Mouse (Mus musculus) adrenal gland, adult (tissue): ENCODE data around the gene Slc25a12.

Source experiments
- DNase-seq, 2 experiments: peaks; one replicate each; pipeline ENCODE4 v3.0.0; 2022 to 2023; ENCODE audit warnings: low spot score in 1 of 2; ENCODE audit not compliant: inconsistent age in 2 of 2

The Slc25a12 gene

DNA sequence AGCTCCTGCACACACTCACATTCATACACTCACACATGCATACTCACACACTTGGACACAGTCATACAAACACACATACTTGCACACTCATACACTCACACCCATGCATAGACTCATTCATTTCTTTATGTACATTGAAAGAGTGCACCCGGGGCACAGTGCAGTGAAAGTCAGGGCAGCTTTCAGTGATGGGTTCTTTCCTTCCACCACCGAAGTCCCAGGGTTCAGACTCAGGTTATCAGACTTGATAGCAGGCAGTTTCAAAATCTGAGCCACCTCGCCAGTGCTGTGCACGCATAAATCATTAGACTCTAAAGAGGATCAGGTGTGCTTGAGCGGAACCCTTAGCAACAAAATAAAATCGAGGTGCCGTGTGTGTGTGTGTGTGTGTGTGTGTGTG is 17.4 kb downstream of the Slc25a12 start:
- DNase-seq, result peak in 1 of 2 experiments; percentile 58

DNA sequence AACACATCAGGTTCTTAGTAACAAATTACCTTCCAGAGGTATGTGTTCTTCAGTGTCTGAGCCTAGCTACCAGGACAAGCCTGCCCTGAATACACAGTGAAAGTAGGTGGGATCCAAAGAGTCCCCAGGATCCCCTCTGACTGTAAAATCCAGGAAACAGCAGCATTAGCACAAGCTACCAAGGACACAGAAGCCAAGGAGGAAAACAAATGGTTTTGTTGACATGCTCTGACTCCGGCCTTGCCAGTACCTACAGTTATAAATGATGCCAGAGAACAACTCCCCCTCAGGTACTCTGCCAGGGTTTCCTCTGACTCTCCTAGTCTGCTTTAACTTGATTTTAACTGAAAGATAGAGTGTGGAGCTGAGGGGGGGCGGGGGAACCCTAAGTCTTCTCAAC is 18.0 kb downstream of the Slc25a12 start:
- DNase-seq, result peak in 1 of 2 experiments; percentile 79

DNA sequence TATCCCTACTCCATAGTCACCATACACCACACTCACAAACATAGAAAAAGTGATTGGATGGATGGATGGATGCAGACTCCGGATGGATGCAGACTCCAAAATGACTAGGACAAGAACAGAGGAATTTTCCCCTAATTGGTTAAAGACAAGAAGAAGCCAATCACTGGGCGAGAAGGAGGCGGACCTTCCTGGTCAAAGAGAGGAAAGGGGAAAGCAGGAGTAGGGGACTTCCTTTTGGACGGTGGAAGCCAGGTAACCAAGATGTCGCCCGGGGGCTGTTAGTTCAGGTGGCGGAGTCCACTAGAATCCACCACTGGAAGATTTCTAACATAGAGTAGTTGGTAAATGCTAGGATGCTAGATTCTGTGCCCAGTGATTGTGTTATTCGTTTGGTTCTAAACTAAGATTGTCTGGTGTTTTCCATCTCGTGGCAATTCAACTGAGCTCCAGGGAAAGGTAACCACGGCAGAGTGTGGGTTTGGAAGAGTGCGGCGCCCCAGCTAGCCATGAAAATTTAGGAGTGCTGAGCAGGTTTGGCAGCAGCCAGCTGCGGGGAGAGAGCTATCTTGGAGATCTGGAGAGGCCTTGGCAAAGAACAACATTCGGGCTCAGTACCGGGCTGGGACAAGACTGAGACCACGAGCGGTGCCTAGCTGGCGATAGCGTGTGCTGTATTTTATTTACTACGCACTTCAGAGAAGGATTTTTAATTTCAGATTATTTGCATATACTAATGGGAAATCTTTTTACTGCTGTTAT is 19.6 kb downstream of the Slc25a12 start:
- peak in 1 of 2 experiments; percentile 24 for DNase-seq

DNA sequence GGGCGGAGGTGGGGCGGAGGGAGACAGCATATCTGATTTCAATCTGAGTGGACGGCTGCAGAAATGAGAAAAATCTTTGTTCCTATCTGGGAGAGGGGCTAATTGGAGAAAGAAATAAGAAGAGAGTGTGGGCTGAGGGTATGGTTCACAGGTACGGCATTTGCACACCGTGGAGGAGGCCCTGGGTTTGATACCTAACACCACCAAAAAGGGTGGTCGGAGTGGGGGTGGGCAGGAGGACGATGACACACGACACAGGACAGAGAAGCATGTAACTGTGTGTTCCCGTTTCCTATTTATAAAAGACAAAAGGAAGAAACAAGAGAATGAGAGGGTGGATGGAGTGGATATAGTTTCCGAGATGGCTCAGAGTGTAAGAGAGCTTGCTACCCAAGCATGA is 20.4 kb downstream of the Slc25a12 start:
- DNase-seq, result no peak

DNA sequence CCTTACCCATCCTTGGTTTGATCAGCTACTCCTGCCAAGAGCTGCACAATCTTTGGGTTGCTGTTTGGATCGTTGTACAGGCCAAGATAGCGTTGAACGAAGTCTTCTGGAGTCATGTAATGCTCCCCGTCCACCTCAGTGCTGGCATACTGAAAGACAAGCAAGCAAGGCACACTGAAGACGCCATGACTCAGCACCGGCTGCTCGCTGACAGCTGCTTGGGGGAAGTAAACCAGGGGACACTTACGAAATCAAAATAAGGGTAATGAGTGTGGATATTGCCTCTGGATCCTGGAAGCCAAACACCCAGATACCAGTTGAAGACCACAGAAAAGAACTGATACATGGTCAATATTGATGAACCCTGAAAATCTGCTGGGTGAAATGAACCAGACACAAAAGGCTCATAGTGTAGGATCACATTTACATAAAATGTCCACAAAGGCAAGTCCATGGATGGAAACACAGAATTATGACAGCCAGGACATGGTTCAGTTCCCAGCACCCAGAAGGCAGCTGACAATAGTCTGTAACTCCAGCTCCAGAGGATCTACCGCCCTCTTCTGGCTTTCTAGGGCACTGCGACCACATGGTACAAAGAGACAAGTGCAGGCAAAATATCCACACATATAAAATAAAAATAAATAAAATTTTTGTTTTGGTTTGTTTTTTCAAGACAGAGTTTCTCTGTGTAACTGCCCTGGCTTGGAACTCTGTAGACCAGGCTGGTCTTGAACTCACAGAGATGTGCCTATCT is 23.5 kb downstream of the Slc25a12 start:
- no peak for DNase-seq

DNA sequence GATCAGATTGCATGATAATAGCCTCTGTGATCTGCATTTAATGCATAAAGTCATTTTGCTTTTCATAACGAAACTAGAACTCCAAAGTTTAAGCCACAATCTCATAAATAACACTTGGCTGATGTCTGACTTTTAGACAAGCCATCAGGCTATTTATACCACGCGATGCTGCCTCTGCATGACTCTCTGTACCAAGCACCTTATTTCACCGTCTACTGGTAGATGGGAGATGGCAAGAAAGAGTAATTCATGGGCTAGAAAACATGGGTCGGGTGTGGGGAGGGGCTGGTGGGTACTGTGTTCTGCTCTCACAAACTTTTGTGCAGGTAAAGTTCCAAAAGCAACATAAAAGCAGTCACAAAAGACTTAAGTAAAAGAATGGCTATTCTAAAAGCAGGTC is 27.4 kb downstream of the Slc25a12 start:
- no peak for DNase-seq

DNA sequence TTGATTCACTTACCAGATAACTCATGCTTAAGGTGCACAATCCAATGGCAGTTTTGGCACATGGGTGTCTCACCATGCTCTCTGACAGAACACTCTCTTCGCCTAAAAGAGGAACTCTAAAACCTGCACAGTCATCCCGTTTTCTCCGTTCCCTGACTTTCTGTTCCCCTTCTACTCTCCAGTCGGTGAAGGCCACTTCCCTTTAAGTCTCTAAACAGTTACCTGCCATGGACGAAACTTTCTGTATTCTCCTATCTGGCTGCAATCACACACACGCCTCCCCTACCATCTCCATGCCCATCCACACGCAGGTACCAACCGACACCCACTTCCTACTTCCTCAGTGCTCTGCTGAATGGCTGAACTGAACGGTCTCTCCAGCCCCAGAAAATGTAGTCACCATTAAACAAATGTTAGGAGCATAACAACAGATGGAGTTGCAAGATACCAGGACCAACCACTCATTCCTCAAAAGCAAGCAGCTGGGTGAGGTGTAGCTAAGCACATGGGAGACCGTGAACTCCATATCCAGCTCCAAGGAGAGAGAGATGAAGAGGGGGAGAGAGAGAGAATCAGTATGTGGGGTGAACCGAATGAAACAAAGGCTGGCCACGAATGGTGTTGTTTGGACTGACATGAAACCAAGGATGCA is 29.3 kb downstream of the Slc25a12 start:
- DNase-seq, result no peak

DNA sequence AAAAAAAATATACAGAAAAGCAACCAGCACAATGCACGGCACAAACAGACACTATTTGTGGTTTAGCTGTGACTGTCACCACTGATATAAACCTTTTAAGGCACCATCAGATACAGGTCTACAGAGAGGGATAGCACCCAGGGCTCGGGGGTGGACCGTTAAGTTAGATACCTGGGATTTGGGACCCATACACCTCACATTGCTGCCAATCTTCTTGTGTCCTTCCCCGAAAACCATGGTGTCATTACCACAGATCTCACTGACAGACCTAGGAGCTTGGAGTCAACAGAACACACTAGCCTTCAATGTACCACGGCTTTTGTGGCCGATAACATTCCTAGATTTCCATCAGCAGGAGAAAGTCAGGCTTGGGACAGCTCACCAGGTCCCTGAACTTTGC is 30.9 kb downstream of the Slc25a12 start:
- DNase-seq, result peak in 1 of 2 experiments; percentile 51

DNA sequence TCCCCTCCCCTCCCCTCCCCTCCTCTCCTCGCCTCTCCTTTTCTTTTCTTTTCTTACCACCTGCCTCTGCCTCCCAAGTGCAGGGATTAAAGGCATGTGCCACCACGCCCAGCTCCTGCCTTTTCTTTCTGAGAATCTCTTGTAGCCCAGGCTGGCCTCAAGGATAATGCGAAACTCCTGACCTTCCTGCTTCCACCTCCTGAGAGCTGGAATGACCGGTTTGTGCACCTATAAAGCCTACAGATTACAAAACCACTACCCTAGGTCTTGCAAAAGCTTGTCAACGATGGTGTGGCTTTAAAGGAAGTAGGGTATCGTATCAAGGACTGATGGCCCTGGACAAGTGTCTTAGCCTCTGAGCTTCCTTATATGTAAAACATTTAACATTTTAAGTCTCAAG is 31.3 kb downstream of the Slc25a12 start:
- DNase-seq, result no peak

DNA sequence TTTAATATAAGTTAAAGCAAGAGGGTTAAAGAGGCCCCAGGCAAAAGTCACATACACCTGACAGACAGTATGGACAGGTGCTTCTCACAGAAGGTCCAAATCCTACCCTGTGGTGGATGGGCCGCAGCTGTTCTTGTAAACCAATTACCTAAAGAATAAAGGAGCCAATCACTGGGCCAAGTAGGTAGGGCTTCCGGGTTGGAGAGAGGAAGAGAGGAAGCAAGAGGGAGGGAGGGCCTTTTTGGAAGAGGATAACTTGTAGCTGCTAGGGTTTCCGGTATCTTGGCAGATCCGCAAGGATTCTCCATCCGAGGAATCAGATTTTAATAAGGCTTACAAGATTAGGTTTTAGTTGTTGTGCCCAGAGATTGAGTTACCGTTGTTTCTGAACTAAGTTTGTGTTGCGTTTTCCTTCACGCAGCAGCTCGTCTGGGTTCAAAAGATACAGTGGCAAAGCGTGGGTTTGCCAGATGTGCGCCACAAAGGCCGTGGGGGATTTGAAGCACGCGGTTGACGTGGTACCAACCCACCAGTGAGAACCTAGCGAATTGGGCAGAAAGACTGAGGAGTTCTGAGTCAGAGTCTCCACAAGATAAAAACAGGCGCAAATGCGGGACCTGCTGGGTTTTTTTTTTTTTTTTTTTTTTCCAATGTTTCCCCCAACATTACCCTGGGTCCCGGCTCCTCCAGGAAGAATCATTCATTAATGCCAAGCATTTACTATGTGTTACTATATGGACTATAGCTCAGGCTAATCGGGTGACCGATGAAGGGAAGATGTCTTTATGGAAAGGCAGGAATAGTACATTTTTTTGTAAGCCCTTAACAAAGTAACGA is 33.3 kb downstream of the Slc25a12 start:
- no peak for DNase-seq

DNA sequence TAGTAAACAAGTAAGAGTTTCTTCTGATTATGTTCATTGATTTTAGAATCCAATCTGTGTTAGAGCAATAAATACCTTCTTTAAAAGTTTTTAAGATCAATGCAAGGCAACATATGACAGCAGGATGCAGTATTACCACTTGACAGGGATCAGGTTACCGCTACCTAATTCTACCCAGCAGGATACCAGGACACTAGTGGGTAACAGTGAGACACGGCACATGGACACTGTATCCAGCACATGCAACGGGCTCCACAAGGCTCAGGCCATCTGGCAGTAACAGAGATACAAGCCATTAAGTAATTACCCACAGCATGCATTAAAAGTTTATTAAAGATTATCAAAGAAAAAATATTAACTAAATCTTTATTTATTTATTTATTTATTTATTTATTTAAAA is 37.8 kb downstream of the Slc25a12 start:
- no peak for DNase-seq

DNA sequence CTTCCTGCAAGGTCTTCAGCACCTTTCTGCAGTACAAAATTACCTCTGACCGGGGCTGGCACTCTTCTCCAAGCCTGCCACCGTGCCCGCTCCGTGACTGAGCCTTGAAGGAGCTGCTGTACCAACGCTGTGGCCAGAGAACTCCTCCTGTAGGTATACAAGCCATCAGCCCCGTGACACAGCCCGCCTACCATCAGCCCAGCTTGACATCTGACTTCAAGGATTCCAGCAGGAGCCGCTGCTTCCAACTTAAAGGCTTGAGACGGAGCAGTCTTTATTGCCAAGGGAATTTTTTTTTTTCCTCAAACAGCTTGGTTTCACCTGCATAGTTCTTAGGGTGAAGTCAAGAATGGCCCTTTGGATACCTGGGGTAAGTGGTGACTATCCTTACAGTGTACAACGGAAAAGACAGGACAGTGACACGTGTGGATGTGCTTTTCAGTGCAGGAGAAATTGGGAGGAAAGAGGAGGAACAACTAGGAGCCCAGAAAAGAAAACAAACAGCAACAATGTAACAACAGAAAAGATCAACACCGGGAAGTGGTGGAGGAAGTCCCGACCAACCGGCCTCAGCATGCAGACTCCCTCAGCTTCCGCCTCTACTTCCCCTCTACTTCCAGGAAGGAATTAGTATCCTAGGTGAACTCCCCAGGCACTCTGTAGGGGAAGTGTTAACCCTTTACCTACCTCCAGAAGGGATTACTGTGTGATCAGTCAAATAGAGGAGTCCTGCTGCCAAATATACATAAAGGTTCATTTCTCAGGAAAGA is 39.0 kb downstream of the Slc25a12 start:
- DNase-seq, result no peak

DNA sequence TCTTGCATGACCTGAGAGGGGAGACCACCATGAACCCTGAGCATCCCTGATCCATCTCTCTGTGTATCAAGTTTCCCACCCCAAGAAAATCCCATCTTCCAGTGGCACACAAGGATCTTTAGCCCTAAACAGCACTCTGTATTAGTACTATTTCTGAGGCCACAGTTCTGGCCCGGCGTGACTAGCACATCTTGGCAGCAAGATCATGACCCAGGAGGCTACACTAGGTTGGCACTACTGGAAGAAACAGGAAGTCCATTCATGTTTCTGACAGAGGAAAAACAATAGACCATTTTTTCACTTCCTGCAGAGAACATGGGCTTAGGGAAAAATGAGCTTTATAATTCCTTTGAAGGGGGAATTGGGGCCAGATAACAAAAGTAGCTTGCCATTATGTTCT is 39.8 kb downstream of the Slc25a12 start:
- no peak for DNase-seq

DNA sequence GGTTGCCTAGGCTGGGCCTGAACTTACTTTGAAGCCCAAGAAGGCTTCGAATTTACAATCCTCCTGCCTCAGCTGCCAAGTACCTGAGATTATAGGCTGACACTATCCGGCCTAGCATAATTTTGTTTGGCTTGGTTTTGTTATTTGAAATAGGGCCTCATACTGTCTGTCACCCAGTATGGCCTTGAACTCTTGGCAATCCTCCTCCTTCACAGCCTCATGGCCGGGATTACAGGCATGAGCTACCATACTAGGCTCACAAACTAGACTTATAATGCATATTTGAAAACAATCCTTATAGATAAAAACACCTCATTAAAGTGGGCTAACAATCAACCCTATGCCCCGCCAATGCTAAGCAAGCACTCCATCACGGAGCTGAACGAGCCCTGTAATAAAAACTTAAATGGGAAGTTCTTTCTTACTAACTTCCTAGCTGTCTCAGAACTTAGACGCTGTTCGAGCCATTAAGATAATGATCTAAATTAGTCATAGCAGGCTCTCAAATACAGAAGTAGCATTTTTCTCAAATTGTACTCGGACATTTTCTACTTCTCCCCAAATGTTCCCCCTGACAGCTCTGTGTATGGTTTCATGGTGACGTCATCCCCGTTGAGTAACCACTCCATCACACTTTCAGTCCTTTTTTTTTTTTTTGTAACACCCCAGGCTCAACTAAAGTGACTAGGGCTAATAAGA is 40.6 kb downstream of the Slc25a12 start:
- peak in 1 of 2 experiments; percentile 78 for DNase-seq

DNA sequence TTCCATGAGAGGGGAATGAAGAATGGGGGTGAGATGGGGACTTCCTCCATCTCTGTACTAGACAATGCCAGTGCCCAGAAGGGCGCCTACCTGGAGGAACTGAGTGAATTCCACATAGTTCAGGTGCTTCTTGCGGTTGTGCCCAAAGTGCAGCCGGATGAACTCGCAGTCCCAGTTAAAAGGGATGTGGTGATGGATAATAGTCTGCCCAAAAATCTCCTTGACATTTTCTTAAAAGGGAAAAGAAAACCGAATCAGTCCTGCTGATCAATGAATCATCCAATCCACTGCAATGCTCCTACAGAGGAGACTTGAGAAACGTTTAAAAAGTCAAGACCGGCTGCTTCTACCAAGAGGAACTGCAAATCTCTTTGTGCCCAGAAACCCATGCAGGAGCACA is 43.7 kb downstream of the Slc25a12 start:
- peak in 1 of 2 experiments; percentile 70 for DNase-seq

DNA sequence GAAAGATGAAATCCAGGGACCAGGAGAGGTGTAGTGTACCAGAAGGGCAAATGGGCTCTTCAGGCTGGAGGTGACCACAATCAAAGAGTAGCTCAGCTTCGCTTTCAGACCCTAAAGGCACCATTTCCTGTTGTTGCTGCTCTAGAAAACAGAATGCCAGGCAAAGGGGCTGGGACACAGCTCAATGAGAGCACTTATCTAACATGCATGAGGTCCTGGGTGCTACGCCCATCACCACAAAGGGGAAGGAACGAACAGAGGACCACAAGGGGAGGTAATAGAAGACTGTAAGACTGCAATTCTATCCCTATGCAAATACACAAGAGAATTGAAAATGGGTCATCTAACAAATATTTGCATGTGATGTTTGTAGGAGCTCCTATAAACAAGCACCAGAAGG is 46.1 kb downstream of the Slc25a12 start:
- no peak for DNase-seq

DNA sequence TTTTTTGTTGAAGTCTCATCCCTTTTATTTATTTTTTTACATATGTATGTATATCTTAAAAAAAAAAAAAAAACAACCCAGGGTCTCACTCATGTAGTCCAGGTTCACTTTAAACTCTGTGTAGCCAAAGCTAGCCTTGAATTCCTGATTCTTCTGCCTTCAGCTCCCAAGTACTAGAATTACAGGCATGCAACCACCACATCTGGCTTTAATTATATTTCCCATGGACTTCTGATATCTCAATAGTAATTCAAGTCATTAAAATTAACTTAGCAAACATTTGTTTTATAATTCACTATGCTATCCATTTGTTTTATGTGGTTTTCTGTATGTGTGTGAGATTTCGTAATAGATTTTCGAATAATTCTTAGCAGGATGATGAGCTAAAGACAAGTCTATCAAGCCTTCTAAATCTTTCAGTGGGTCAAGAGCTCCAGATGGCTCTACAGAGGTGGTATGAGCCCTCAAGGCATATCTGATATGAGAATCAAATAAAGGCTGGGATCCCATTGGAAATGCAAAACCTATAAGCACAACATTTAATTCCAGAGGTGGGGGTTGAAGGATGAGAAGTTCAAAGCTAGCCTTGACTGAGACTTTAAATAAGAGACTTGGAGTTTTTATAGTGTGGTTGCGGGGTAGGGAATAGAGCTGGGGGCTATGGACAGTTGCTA is 51.3 kb downstream of the Slc25a12 start:
- no peak for DNase-seq

DNA sequence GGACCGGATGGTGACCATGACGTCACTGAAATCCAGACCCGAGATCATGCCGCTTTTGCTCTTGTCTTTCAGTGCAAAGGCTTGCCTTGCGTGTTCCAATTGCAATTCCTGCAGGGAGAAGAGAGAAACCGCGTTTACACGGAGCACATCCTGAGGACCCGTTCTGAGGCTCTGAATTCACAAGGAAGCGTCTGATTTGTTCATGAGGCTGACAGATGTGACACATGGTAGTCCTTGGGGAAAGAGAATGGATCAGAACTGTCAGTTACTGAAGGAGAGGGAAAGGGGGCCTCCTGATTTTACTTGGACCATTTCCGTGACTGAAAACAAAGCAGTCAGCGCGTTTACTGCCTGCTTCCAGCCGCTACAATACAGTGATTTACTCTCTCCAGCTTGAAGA is 52.5 kb downstream of the Slc25a12 start:
- peak in 1 of 2 experiments; percentile 44 for DNase-seq

DNA sequence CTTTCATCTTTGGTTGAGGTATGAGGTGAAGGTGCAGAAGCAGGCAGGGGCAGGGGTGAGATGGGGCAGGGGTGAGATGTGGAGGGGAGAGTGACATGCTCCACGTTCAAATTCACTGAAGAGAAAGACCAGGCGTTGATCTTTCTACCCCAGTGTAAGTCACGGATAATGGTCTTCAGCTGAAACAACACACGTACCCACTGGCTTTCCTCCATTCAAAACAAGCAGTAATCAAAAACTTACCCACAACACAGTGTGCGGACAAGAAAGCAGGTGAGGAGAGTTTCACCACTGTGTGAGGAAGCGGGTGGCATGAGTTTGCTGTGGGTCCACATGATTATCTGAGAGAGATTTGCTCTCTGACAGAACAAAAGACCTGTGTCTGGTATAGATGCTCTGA is 53.5 kb downstream of the Slc25a12 start:
- no peak for DNase-seq
